Mouse (Mus musculus): Measurements from ENCODE around the gene Mrps27. TPM values are rescaled to one million over a fixed set of nuclear protein-coding genes. Genes with fewer than 3 reads are reported as not detected.

The Mrps27 gene
- 17.2 and 17.4 TPM in 2 replicates for polyA plus RNA-seq (2015; fragmentation: Nextera tagmentation; extraction: Ambion mirVana)

DNA sequence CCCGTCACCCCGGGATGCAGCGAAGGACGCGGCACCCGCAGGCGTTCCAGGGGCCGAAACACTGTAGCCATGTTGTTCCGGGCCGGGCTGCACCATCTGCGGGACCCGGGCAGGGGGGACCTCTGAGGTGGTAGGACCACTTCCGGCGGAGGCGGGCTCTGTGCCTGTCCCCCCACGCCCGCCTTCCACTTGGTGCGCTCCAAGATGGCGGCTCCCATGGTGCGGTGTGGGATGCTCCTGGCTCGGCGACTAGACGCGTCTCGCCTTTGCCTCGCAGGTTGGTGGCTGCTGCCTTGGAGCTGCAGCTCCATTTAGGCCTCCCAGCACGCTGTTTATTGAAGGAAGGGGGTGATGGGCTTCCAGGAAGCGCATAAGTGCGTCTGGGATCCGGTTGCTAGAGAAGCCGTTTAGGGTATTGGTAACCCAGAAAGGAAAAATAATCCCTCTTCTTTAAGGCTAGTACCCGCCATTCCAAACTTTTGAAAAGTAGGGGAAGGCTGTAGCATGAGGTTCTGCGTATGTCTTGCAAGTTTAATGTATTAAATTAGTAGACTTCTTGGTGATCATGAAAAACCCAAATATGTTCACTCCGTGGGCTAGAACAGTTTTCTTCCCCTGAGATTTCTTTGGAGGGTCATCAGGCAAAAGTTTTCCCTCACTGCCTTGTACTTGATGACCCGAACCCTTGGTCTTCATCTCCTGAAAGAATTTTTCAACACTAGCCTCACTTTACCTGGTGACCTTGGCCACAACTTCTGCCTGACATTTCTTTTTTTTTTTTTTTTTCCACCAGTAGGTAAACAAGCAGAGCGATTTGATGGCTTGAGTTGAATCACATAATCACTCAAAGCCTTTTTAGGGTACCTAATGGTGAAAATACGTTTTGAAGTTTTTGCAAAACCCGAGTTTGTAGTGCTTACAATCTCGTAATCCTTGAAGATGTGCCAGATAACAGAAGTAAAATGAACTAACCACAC lies at the start of gene Mrps27, which contains the start of gene Ptcd2:
Gene Mrps27, plus strand, starts transcription at position 188 of the 977 bp plus-strand sequence.
Gene Ptcd2, minus strand, starts transcription at position 107 of the 977 bp plus-strand sequence.
- Histone ChIP-seq H3K36me3 (ENCODE audit: control insufficient read depth, insufficient read depth) (peaks cover 35% of the 10 kb centered on the region), H3K9ac (ENCODE audit: low read depth, low read length) (peak within 1 kb of the TSS; percentile 77), H3K4me2 (replicated peaks; ENCODE audit: low read depth) (peak within 1 kb of the TSS; percentile 72), H3K4me3 (ENCODE audit: low read depth, low read length) (peak within 1 kb of the TSS; percentile 66), H3K27ac (ENCODE audit: low read depth, low read length) (peak within 1 kb of the TSS; percentile 51), H3K9me3 (ENCODE audit: control insufficient read depth) (no peaks in the 10 kb centered on the region), H3K27me3 (replicated peaks; ENCODE audit: control insufficient read depth, insufficient read depth, low read length) (no peaks in the 10 kb centered on the region), H3K4me1 (replicated peaks; ENCODE audit: control insufficient read depth, insufficient read depth, low read length) (0 out of 2 replicates have a peak, but pooled peaks cover 9% of the 10 kb centered on the region)
- peak; percentile 20; the same call in 1 of the 2 replicates for TF ChIP-seq CTCF (IDR thresholded peaks at IDR 0.05; ENCODE audit: low read depth)
- 1% methylated on average over 39 of the region's 39 CpGs for WGBS
- ATAC-seq: peak; percentile 98

- no peak overlapping the region for H3K4me3 ChIP-seq (ENCODE audit: low read depth, low read length)
- no peak overlapping the region for H3K9ac ChIP-seq (ENCODE audit: low read depth, low read length)
- H3K4me2 ChIP-seq (replicated peaks; ENCODE audit: low read depth): no peak overlapping the region
- no peak for ATAC-seq
- H3K36me3 ChIP-seq (ENCODE audit: control insufficient read depth, insufficient read depth): no peaks in the 10 kb centered on the region
- no peak overlapping the region for H3K27ac ChIP-seq (ENCODE audit: low read depth, low read length)
- H3K4me1 ChIP-seq (replicated peaks; ENCODE audit: control insufficient read depth, insufficient read depth, low read length): 0 out of 2 replicates have a peak, but pooled peaks cover 2% of the 10 kb centered on the region
- H3K27me3 ChIP-seq (replicated peaks; ENCODE audit: control insufficient read depth, insufficient read depth, low read length): no peaks in the 10 kb centered on the region
- H3K9me3 ChIP-seq (ENCODE audit: control insufficient read depth): no peaks in the 10 kb centered on the region
- WGBS: 76% methylated on average over 5 of the region's 5 CpGs
- no peak for TF ChIP-seq CTCF (IDR thresholded peaks at IDR 0.05; ENCODE audit: low read depth)
Observed at GRCm38 (mm10) chr13:99299921-99300320, 44.7 kb upstream of the Mrps27 start.

- H3K4me3 ChIP-seq (ENCODE audit: low read depth, low read length): no peak overlapping the region
- no peak overlapping the region for H3K4me2 ChIP-seq (replicated peaks; ENCODE audit: low read depth)
- no peaks in the 10 kb centered on the region for H3K36me3 ChIP-seq (ENCODE audit: control insufficient read depth, insufficient read depth)
- WGBS: 43% methylated on average over 5 of the region's 5 CpGs
- no peak overlapping the region for H3K27ac ChIP-seq (ENCODE audit: low read depth, low read length)
- H3K9ac ChIP-seq (ENCODE audit: low read depth, low read length): no peak overlapping the region
- no peaks in the 10 kb centered on the region for H3K9me3 ChIP-seq (ENCODE audit: control insufficient read depth)
- no peaks in the 10 kb centered on the region for H3K27me3 ChIP-seq (replicated peaks; ENCODE audit: control insufficient read depth, insufficient read depth, low read length)
- ATAC-seq: no peak
- 0 out of 2 replicates have a peak, but pooled peaks cover 9% of the 10 kb centered on the region for H3K4me1 ChIP-seq (replicated peaks; ENCODE audit: control insufficient read depth, insufficient read depth, low read length)
- no peak for TF ChIP-seq CTCF (IDR thresholded peaks at IDR 0.05; ENCODE audit: low read depth)
Observed at GRCm38 (mm10) chr13:99303846-99304245, 40.7 kb upstream of the Mrps27 start.

GRCm38 (mm10) chr13:99304365-99304764 lies 40.2 kb upstream of the Mrps27 start:
- no peaks in the 10 kb centered on the region for H3K36me3 ChIP-seq (ENCODE audit: control insufficient read depth, insufficient read depth)
- 56% methylated on average over 11 of the region's 11 CpGs for whole genome bisulfite sequencing
- no peaks in the 10 kb centered on the region for H3K27me3 ChIP-seq (replicated peaks; ENCODE audit: control insufficient read depth, insufficient read depth, low read length)
- no peaks in the 10 kb centered on the region for H3K9me3 ChIP-seq (ENCODE audit: control insufficient read depth)
- H3K4me1 ChIP-seq (replicated peaks; ENCODE audit: control insufficient read depth, insufficient read depth, low read length): 0 out of 2 replicates have a peak, but pooled peaks cover 9% of the 10 kb centered on the region
- H3K9ac ChIP-seq (ENCODE audit: low read depth, low read length): no peak overlapping the region
- TF ChIP-seq CTCF (IDR thresholded peaks at IDR 0.05; ENCODE audit: low read depth): no peak
- ATAC-seq: no peak
- no peak overlapping the region for H3K4me2 ChIP-seq (replicated peaks; ENCODE audit: low read depth)
- no peak overlapping the region for H3K27ac ChIP-seq (ENCODE audit: low read depth, low read length)
- no peak overlapping the region for H3K4me3 ChIP-seq (ENCODE audit: low read depth, low read length)

DNA sequence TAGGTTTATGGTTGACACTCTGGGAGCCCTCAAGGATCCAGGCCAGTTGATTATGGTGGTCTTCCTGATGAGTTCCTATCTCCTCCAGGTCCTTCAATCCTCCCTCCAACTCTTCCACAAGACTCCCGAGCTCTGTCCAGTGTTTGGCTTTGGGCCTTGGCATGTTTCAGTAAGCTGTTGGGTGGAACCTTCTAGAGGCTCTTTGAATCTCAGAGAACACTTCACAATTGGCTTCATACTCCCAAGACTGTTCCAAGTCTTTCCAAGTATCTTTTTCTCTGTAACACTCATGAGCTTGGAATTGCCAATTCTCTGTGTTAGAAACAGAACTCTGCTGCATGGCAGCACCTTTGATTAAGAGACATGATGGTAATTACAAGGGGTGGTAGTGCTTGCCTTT lies 39.4 kb upstream of the Mrps27 start:
- Histone ChIP-seq H3K4me2 (replicated peaks; ENCODE audit: low read depth) (no peak overlapping the region), H3K27ac (ENCODE audit: low read depth, low read length) (no peak overlapping the region), H3K27me3 (replicated peaks; ENCODE audit: control insufficient read depth, insufficient read depth, low read length) (no peaks in the 10 kb centered on the region), H3K36me3 (ENCODE audit: control insufficient read depth, insufficient read depth) (no peaks in the 10 kb centered on the region), H3K4me1 (replicated peaks; ENCODE audit: control insufficient read depth, insufficient read depth, low read length) (0 out of 2 replicates have a peak, but pooled peaks cover 9% of the 10 kb centered on the region), H3K9ac (ENCODE audit: low read depth, low read length) (no peak overlapping the region), H3K9me3 (ENCODE audit: control insufficient read depth) (no peaks in the 10 kb centered on the region), H3K4me3 (ENCODE audit: low read depth, low read length) (no peak overlapping the region)
- WGBS: 68% methylated on average over 1 of the region's 1 CpGs
- no peak for ATAC-seq
- TF ChIP-seq CTCF (IDR thresholded peaks at IDR 0.05; ENCODE audit: low read depth): no peak

DNA sequence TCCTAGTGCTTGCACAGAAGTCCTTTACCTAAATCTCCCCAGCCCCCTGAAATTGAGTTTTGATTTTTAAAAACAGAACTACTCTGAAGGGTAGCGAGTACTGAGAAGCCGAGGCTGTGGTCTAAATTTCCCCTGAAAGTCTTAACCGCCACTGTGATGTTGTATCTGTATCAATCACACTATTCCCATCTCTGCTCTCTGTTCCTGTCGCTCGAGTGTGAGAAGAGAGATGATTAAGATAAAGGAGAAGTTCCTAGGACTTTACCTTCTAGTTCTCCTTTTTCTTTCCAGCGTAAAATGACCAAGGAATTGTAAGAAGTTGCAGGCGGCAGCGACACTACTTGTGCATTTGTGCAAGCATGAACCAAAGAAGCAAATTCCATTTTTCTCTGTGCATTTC lies 38.4 kb upstream of the Mrps27 start:
- no peaks in the 10 kb centered on the region for H3K36me3 ChIP-seq (ENCODE audit: control insufficient read depth, insufficient read depth)
- H3K9ac ChIP-seq (ENCODE audit: low read depth, low read length): no peak overlapping the region
- no peak for ATAC-seq
- H3K4me3 ChIP-seq (ENCODE audit: low read depth, low read length): no peak overlapping the region
- H3K4me2 ChIP-seq (replicated peaks; ENCODE audit: low read depth): no peak overlapping the region
- 82% methylated on average over 8 of the region's 8 CpGs for WGBS
- 0 out of 2 replicates have a peak, but pooled peaks cover 9% of the 10 kb centered on the region for H3K4me1 ChIP-seq (replicated peaks; ENCODE audit: control insufficient read depth, insufficient read depth, low read length)
- H3K27me3 ChIP-seq (replicated peaks; ENCODE audit: control insufficient read depth, insufficient read depth, low read length): no peaks in the 10 kb centered on the region
- TF ChIP-seq CTCF (IDR thresholded peaks at IDR 0.05; ENCODE audit: low read depth): no peak
- H3K27ac ChIP-seq (ENCODE audit: low read depth, low read length): no peak overlapping the region
- H3K9me3 ChIP-seq (ENCODE audit: control insufficient read depth): no peaks in the 10 kb centered on the region

All from intestine, postnatal 0 days (tissue).